ENCODE assay signal across 36 mouse cellular contexts in the genomic region with DNA sequence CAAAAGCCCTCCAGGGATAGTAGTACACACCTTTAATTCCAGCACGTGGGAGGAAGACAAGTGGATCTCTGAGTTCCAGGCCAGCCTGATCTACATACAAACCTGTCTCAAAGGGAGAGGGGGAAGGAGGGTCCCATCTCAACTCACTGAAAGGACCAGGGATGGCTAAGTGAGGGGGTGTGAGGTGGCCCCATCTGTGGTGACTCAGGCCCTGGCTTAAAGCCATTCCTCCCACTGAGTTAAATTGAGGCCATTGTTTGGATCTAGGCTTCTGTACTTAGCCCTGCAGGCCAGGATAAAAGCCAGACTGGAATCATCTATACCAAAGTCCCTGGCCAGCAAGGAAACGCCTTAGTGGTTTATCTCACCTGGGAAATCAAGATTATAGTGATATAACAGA. TPM values are rescaled to one million over a fixed set of nuclear protein-coding genes. Genes with fewer than 3 reads are reported as not detected.
DNase-seq lines count a peak whose midpoint lies in the region; ATAC-seq and TF ChIP-seq lines count a peak whose summit lies in the region.
"Had no signal": no experiment of that assay in that cellular context is flagged by ENCODE, and none has a peak within 500 bp of the region (broad histone marks: within the 10 kb centered on the region; RNA-seq: fewer than 3 reads in every experiment).

No protein-coding gene starts in this region.

- no peak overlapping the region for H3K9ac ChIP-seq in intestine, embryonic 15.5 days
- H3K9ac ChIP-seq: embryonic facial prominence, embryonic 13.5 days; forebrain, embryonic 13.5 days; hindbrain, embryonic 15.5 days had no signal

- peak; percentile 65 for DNase-seq in Muller cell, postnatal 12 days (ENCODE audit: inconsistent ontology term)
- DNase-seq in brain, adult 2 months (ENCODE audit: low read depth, low spot score): peak; percentile 42
- DNase-seq in gastrocnemius, adult 2 months: no peak
- DNase-seq in adrenal gland, adult (ENCODE audit: inconsistent age in 2 of 2, low spot score in 1 of 2): no peak
- DNase-seq in adipocyte (ENCODE audit: low spot score): no peak
- DNase-seq: adrenal gland, postnatal 10 days; adrenal gland, postnatal 36 days; cerebellum, adult 11-12 months; cerebellum, adult 8-10 months; cerebellum, postnatal 36 days; embryo, embryonic 11 days; gastrocnemius, postnatal 10 days; gastrocnemius, postnatal 36 days; heart, adult 11 months; heart, postnatal 4 days; kidney, adult 2 months had no signal

- WGBS in intestine, embryonic 15.5 days: 37% methylated on average over 2 of the region's 2 CpGs
- WGBS in small intestine, adult 2 months: 17% methylated on average over 2 of the region's 2 CpGs

- no peak overlapping the region for H3K4me2 ChIP-seq in intestine, embryonic 15.5 days (replicated peaks)
- H3K4me2 ChIP-seq: embryonic facial prominence, embryonic 13.5 days; forebrain, embryonic 13.5 days; heart, embryonic 11.5 days; hindbrain, embryonic 15.5 days had no signal

- no peak overlapping the region for H3K4me3 ChIP-seq in intestine, embryonic 15.5 days (replicated peaks)
- no peak overlapping the region for H3K4me3 ChIP-seq in small intestine, adult 2 months (ENCODE audit: low read depth, low read length)
- H3K4me3 ChIP-seq in gastrocnemius, adult 2 months: no peak overlapping the region
- H3K4me3 ChIP-seq: embryonic facial prominence, embryonic 10.5 days; embryonic facial prominence, embryonic 13.5 days; erythroblast, embryonic 14.5 days; forebrain, embryonic 10.5 days; forebrain, embryonic 13.5 days; hindbrain, embryonic 15.5 days had no signal

- no peak overlapping the region for H3K27ac ChIP-seq in intestine, embryonic 15.5 days
- H3K27ac ChIP-seq in small intestine, adult 2 months (ENCODE audit: insufficient read depth, low read depth, low read length): peak overlapping the region; percentile 82
- no peak overlapping the region for H3K27ac ChIP-seq in gastrocnemius, adult 2 months
- H3K27ac ChIP-seq: embryonic facial prominence, embryonic 10.5 days; embryonic facial prominence, embryonic 13.5 days; forebrain, embryonic 10.5 days; forebrain, embryonic 13.5 days; hindbrain, embryonic 15.5 days had no signal

- no peaks in the 10 kb centered on the region for H3K27me3 ChIP-seq in intestine, embryonic 15.5 days (replicated peaks)
- H3K27me3 ChIP-seq in small intestine, adult 2 months (ENCODE audit: control insufficient read depth, insufficient read depth, low read length): no peaks in the 10 kb centered on the region
- H3K27me3 ChIP-seq: embryonic facial prominence, embryonic 13.5 days; forebrain, embryonic 13.5 days; hindbrain, embryonic 15.5 days had no signal

- H3K36me3 ChIP-seq in intestine, embryonic 15.5 days: no peaks in the 10 kb centered on the region
- no peaks in the 10 kb centered on the region for H3K36me3 ChIP-seq in small intestine, adult 2 months (ENCODE audit: control insufficient read depth, insufficient read depth, low read length)
- H3K36me3 ChIP-seq: embryonic facial prominence, embryonic 10.5 days; embryonic facial prominence, embryonic 13.5 days; forebrain, embryonic 10.5 days; hindbrain, embryonic 15.5 days had no signal

- no peak for TF ChIP-seq CTCF in small intestine, adult 2 months (IDR thresholded peaks at IDR 0.05; ENCODE audit: extremely low read depth, insufficient read length, insufficient replicate concordance, low read depth, low read length)
- TF ChIP-seq CTCF in gastrocnemius, adult 2 months (IDR thresholded peaks at IDR 0.05): no peak

- 0 out of 2 replicates have a peak, but pooled peaks have one; percentile 30 for ATAC-seq in intestine, embryonic 15.5 days
- ATAC-seq: forebrain, embryonic 13.5 days; forebrain, embryonic 16.5 days had no signal

- intact Hi-C loops in gastrocnemius, adult 2 months (cut with DNase I): no loop called here

- no peaks in the 10 kb centered on the region for H3K9me3 ChIP-seq in intestine, embryonic 15.5 days
- H3K9me3 ChIP-seq: embryonic facial prominence, embryonic 10.5 days; embryonic facial prominence, embryonic 13.5 days; forebrain, embryonic 10.5 days; forebrain, embryonic 13.5 days; hindbrain, embryonic 15.5 days had no signal

- H3K4me1 ChIP-seq in intestine, embryonic 15.5 days (replicated peaks): no peaks in the 10 kb centered on the region
- H3K4me1 ChIP-seq in small intestine, adult 2 months (ENCODE audit: control insufficient read depth, insufficient read depth, insufficient read length, low read length): peaks cover 9% of the 10 kb centered on the region; the same call in 1 of the 2 replicates
- H3K4me1 ChIP-seq: embryonic facial prominence, embryonic 13.5 days; forebrain, embryonic 13.5 days; hindbrain, embryonic 15.5 days had no signal

- no peak for TF ChIP-seq POLR2A in small intestine, adult 2 months (IDR thresholded peaks at IDR 0.05; ENCODE audit: low read depth, low read length)

RNA-seq across cellular contexts. Expression of gene Fam69b, which starts 7.0 kb away (rescaled TPM):
- polyA plus RNA-seq in intestine, embryonic 15.5 days (2015; fragmentation: Nextera tagmentation; extraction: Ambion mirVana): 31.1 and 32.6 TPM in 2 replicates
- polyA plus RNA-seq in small intestine, adult 2 months (2012; rRNA removed): 5.0 and 7.7 TPM in 2 replicates
- total RNA-seq in gastrocnemius, adult 2 months (2021): 1 to 10 TPM; 1.0 to 2.3 TPM
- polyA plus RNA-seq: erythroblast, embryonic 14.5 days had no signal

RNA-seq across cellular contexts. Expression of gene Agpat2, which starts 17.0 kb away (rescaled TPM):
- polyA plus RNA-seq in intestine, embryonic 15.5 days (2015; fragmentation: Nextera tagmentation; extraction: Ambion mirVana): 79.9 and 90.3 TPM in 2 replicates
- polyA plus RNA-seq in small intestine, adult 2 months (2012; rRNA removed): 288 and 515 TPM in 2 replicates
- 1 to 10 TPM; 2.8 to 7.3 TPM for total RNA-seq in gastrocnemius, adult 2 months (2021)

RNA-seq across cellular contexts. Expression of gene Gm20532, which starts 34.8 kb away (rescaled TPM):
- not detected in 2 replicates for polyA plus RNA-seq in intestine, embryonic 15.5 days (2015; fragmentation: Nextera tagmentation; extraction: Ambion mirVana)
- not detected in 2 replicates for polyA plus RNA-seq in small intestine, adult 2 months (2012; rRNA removed)
- not detected for total RNA-seq in gastrocnemius, adult 2 months (2021)
- total RNA-seq: adrenal gland, adult 18-20 months; adrenal gland, postnatal 10 days; adrenal gland, postnatal 36 days; ES-E14; gastrocnemius, postnatal 36 days; heart, adult 8-10 months; heart, postnatal 4 days had no signal
- polyA plus RNA-seq: cortical plate, adult 2 months; embryonic facial prominence, embryonic 10.5 days; embryonic facial prominence, embryonic 13.5 days; erythroblast, embryonic 14.5 days; forebrain, embryonic 10.5 days; forebrain, embryonic 13.5 days; forebrain, embryonic 16.5 days; frontal cortex, adult 2 months; heart, embryonic 11.5 days; heart, embryonic 14.5 days; heart, postnatal 0 days; hindbrain, embryonic 11.5 days; hindbrain, embryonic 15.5 days; intestine, embryonic 14.5 days; kidney, adult 2 months; kidney, embryonic 14.5 days had no signal

RNA-seq across cellular contexts. Expression of gene Egfl7, which starts 41.4 kb away (rescaled TPM):
- 113 and 124 TPM in 2 replicates for polyA plus RNA-seq in intestine, embryonic 15.5 days (2015; fragmentation: Nextera tagmentation; extraction: Ambion mirVana)
- polyA plus RNA-seq in small intestine, adult 2 months (2012; rRNA removed): 61.1 and 96.8 TPM in 2 replicates
- 10 to 100 TPM; 34.4 to 53.7 TPM for total RNA-seq in gastrocnemius, adult 2 months (2021)

RNA-seq across cellular contexts. Expression of gene Lcn4, which starts 49.8 kb away (rescaled TPM):
- not detected in 2 replicates for polyA plus RNA-seq in intestine, embryonic 15.5 days (2015; fragmentation: Nextera tagmentation; extraction: Ambion mirVana)
- not detected in 2 replicates for polyA plus RNA-seq in small intestine, adult 2 months (2012; rRNA removed)
- total RNA-seq in gastrocnemius, adult 2 months (2021): not detected
- total RNA-seq: adrenal gland, adult 18-20 months; adrenal gland, postnatal 10 days; adrenal gland, postnatal 36 days; ES-E14; gastrocnemius, postnatal 10 days; gastrocnemius, postnatal 36 days; heart, adult 8-10 months; heart, postnatal 4 days had no signal
- polyA plus RNA-seq: cortical plate, adult 2 months; embryonic facial prominence, embryonic 10.5 days; embryonic facial prominence, embryonic 13.5 days; erythroblast, embryonic 14.5 days; forebrain, embryonic 10.5 days; forebrain, embryonic 13.5 days; forebrain, embryonic 16.5 days; frontal cortex, adult 2 months; heart, embryonic 11.5 days; heart, embryonic 14.5 days; heart, postnatal 0 days; hindbrain, embryonic 11.5 days; hindbrain, embryonic 15.5 days; intestine, embryonic 14.5 days; kidney, embryonic 14.5 days had no signal

Comparison
In these comparisons a context has a peak if more than half of its experiments do, and no peak if none do; other contexts are left out.
1. DNase-seq: peak in Muller cell, postnatal 12 days (single experiment) and brain, adult 2 months (single experiment); none in gastrocnemius, adult 2 months (single experiment), adrenal gland, adult (0 of 2) and adipocyte (single experiment).